Mouse (Mus musculus) ES-Bruce4 (cell line): ENCODE results near the gene Tubgcp2. TPM values are rescaled to one million over a fixed set of nuclear protein-coding genes. Genes with fewer than 3 reads are reported as not detected.
A peak's percentile ranks its signal among the peaks of the same experiment; 100 is the strongest.

Experiments
- H3K27ac ChIP-seq: 2 replicates; pipeline ENCODE4 v1.5.1; 2012; ENCODE audit warnings: low read length, inconsistent platforms; ENCODE audit not compliant: insufficient read depth
- H3K27me3 ChIP-seq: 2 replicates; pipeline ENCODE4 v1.6.1; 2012; ENCODE audit warnings: mild to moderate bottlenecking, low read length, inconsistent platforms; ENCODE audit not compliant: control insufficient read depth, poor library complexity, insufficient read depth, severe bottlenecking
- H3K36me3 ChIP-seq: 2 replicates; pipeline ENCODE4 v1.6.1; 2012; ENCODE audit warnings: inconsistent platforms, mild to moderate bottlenecking, low read length, moderate library complexity; ENCODE audit not compliant: control insufficient read depth, poor library complexity, insufficient read depth, severe bottlenecking
- H3K4me1 ChIP-seq: one replicate; pipeline ENCODE4 v1.8.1; 2011; ENCODE audit warnings: low read length; ENCODE audit not compliant: control insufficient read depth, insufficient read depth
- H3K4me3 ChIP-seq: 2 replicates; pipeline ENCODE4 v1.5.1; 2011; ENCODE audit warnings: low read depth, mild to moderate bottlenecking, low read length
- H3K9ac ChIP-seq: 2 replicates; pipeline ENCODE4 v1.6.1; 2012; ENCODE audit warnings: low read depth, mild to moderate bottlenecking, inconsistent platforms; ENCODE audit not compliant: poor library complexity, severe bottlenecking
- H3K9me3 ChIP-seq: replicated peaks from 2 replicates; pipeline ENCODE4 v1.6.1; 2012; ENCODE audit warnings: mild to moderate bottlenecking, low read length, inconsistent platforms; ENCODE audit not compliant: control insufficient read depth, poor library complexity, insufficient read depth, severe bottlenecking
- CTCF ChIP-seq: IDR thresholded peaks from one replicate; pipeline ENCODE4 v1.8.1; 2011; ENCODE audit warnings: low read depth, low read length
- EP300 ChIP-seq: IDR thresholded peaks from 2 replicates; pipeline ENCODE4 v1.6.1; 2011; ENCODE audit warnings: low read depth, low read length; ENCODE audit not compliant: insufficient read depth
- POLR2A ChIP-seq: IDR thresholded peaks from one replicate; pipeline ENCODE4 v1.8.1; 2011; ENCODE audit warnings: low read length; ENCODE audit not compliant: insufficient read depth
- polyA plus RNA-seq: library from polyadenylated mRNA; stranded (reverse); fragments of >200 nt; gene quantifications from 2 replicates; pipeline ENCODE4 v1.2.4, GENCODE M21; 2011; ENCODE audit warnings: low read depth; ENCODE audit not compliant: missing spikeins, insufficient read depth, insufficient read length

Tubgcp2 gene
- polyA plus RNA-seq, 1 experiment = 38.3 TPM

DNA sequence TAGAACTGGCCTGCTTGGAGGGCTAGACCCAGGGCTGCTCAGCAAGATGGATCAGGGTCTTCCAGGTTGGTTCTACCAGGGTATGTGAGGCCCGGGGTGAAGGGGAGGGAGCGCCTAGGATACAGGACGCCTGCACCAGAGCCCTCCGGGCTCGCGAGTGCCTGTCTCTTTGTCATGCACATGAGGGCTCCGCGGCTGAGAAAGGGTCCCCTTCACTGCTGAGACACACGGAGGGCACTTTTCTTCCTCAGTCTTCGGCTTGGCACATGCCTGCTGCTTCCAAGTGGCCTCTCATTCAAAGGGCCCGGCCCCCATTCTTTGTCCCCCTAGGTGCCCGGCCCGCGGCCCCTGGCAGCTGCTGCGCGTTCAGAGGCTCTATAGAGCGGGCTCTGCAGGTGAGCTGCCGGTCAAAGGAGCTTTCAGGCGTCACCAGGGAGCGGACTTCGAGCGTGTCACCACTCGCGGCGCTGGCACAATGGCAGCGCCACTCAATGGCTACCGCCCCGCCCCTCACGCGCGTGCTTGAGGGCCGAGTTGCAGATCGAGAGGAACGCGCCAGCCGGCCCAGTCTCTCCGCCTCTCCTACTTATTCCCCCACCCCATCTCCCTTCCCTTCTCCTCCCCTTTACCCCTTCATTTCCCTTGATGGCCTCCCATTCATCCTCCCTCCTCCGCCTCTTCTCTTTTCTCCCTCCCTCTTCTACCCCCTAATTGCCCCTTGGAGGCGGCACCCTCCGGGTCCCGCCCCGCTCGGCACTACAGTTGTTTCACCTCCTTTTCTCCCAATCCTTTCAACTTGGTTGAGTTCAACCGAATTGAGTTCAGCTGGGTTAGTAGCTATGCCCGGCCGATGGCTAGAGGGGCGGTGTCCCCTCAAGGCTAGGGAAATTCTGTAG lies 24.7 kb upstream of the Tubgcp2 start:
- Histone ChIP-seq H3K27ac (no peak overlapping the region), H3K36me3 (no peaks in the 10 kb centered on the region), H3K9ac (no peak overlapping the region), H3K4me3 (peak overlapping the region; percentile 23), H3K4me1 (no peaks in the 10 kb centered on the region), H3K27me3 (peaks cover 10% of the 10 kb centered on the region), H3K9me3 (no peaks in the 10 kb centered on the region)
- TF ChIP-seq EP300 (peak; percentile 65; the same call in 1 of the 2 replicates), CTCF (no peak)

DNA sequence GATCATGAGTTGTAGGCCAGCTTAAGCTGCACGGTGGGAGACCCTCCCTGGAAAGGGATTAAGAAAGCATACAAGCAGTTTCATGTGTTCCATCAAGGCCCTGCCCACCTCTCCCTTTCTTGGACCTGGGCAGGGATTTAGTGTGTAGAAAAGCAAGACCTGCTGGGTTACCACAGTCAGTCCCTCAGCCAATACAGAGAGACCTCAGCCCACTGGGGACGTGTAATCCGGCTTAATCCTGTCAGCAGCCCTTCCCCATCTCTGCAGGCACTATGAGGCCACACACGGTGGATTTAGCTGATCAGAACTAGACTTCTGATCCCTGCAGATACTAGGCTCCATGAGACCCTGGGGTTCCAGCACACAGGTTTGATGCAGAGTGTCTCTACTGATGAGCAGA lies 23.1 kb upstream of the Tubgcp2 start:
- Histone ChIP-seq H3K27me3 (peaks cover 10% of the 10 kb centered on the region), H3K9me3 (no peaks in the 10 kb centered on the region), H3K27ac (no peak overlapping the region), H3K9ac (no peak overlapping the region), H3K4me3 (no peak overlapping the region), H3K4me1 (no peaks in the 10 kb centered on the region), H3K36me3 (no peaks in the 10 kb centered on the region)
- TF ChIP-seq CTCF (no peak), EP300 (no peak), POLR2A (no peak)

DNA sequence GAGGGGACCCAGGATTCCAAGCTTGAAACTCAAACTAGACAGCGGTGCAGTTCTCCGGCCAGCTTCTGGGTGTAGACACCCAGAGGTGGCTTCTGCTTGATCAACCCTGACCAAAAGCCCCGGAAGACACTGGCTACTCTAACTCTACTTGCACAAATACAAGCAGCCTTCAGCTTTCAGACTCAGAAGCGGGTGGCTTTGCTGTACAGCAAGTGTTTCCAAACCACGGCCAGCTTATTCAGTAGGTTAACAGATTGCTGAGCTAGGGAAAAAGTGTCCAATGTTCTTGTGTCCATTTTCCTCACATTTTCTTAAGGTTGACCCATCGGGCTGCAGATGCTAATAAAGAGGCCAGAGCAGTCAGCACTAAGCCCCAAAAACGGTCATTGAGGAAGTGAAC lies 22.1 kb upstream of the Tubgcp2 start:
- Histone ChIP-seq H3K27ac (no peak overlapping the region), H3K9me3 (no peaks in the 10 kb centered on the region), H3K27me3 (peaks cover 10% of the 10 kb centered on the region), H3K4me1 (no peaks in the 10 kb centered on the region), H3K36me3 (no peaks in the 10 kb centered on the region), H3K4me3 (peak overlapping the region; percentile 43; the same call in 1 of the 2 replicates), H3K9ac (peak overlapping the region; percentile 24; the same call in 1 of the 2 replicates)
- TF ChIP-seq EP300 (no peak), CTCF (no peak), POLR2A (no peak)

DNA sequence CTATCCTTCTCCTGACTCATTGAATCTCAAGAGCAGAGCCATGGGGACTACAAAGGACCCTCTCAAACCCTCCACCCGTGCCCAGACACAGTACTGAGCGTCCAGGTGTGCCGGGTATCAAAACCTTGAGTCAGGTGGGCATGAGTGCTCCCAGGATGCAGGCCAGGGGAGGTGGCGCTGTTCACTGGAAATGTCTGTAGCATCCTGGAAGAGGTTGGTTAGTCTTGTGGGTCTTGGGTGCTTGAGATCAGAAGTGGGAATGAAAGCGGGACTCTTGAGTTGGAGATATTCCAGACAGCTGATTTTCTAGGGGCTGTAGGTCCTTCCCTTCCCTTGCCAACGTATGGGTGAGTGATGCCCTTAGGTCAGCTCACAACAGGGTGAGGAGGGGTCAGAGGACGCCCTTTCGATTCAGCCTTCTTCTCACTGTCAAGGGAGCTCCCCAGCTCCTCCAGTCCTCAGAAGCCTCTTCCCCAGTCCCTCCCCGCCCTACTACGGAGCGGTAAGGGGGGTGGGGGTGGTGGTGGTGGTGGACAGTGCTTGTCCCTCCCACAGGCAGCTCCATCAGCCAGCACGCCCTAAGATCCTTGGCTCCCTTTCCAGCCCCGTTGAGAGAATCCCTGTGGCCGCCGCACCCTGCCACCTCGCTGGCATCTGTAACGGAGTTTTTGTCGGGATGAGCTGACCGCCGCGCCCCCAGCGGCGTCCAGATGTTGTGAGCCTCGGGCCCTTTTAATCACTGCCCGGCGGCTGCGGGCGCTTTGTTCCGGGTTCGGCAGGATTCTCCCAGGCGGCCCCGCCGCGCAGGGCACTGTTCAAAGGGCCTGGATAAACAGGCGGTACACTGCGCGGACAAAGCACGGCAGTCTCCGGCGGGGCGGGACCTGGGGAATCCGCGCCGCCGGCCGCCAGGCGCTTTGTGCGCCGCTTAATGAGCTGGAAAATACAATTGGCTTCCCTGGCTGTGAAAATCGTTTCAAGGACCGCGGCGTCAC lies 21.2 kb upstream of the Tubgcp2 start:
- no peak for TF ChIP-seq POLR2A
- 0 out of 2 replicates have a peak, but pooled peaks have one; percentile 44 for TF ChIP-seq EP300
- peak overlapping the region; percentile 43 for H3K4me3 ChIP-seq
- H3K9me3 ChIP-seq = no peaks in the 10 kb centered on the region
- H3K9ac ChIP-seq = peak overlapping the region; percentile 24; the same call in 1 of the 2 replicates
- H3K27me3 ChIP-seq = peaks cover 10% of the 10 kb centered on the region
- no peaks in the 10 kb centered on the region for H3K36me3 ChIP-seq
- no peak overlapping the region for H3K27ac ChIP-seq
- no peaks in the 10 kb centered on the region for H3K4me1 ChIP-seq

DNA sequence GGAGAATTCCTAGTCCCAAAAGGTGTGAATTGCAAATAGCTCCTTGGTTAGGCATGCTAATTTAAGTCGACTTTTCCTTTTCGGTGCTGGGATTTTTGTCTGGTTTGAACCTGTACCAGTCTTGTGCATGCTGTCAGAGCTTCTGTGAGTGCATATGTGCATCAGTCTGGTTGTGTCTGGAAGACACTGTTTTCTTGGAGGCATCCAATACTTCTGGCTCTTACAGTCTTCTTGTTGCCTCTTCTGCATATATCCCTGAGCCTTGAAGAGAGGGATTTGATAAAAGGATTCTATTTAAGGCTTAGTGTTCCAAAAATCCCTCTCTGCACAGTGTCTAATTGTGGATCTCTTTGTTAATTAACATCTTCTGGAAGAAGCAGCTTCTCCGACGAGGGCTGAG lies 17.7 kb upstream of the Tubgcp2 start:
- no peak overlapping the region for H3K27ac ChIP-seq
- no peaks in the 10 kb centered on the region for H3K9me3 ChIP-seq
- no peaks in the 10 kb centered on the region for H3K36me3 ChIP-seq
- TF ChIP-seq POLR2A = no peak
- no peak for TF ChIP-seq CTCF
- no peak for TF ChIP-seq EP300
- H3K9ac ChIP-seq = no peak overlapping the region
- no peak overlapping the region for H3K4me3 ChIP-seq
- H3K27me3 ChIP-seq = peaks cover 14% of the 10 kb centered on the region
- H3K4me1 ChIP-seq = no peaks in the 10 kb centered on the region
